Mouse (Mus musculus): ENCODE data around the gene Mad1l1. TPM values are rescaled to one million over a fixed set of nuclear protein-coding genes. Genes with fewer than 3 reads are reported as not detected.
A peak's percentile ranks its signal among the peaks of the same experiment; 100 is the strongest.

Mad1l1 gene
- polyA plus RNA-seq, 1 experiment from 2014 or later = 57.9 TPM

DNA sequence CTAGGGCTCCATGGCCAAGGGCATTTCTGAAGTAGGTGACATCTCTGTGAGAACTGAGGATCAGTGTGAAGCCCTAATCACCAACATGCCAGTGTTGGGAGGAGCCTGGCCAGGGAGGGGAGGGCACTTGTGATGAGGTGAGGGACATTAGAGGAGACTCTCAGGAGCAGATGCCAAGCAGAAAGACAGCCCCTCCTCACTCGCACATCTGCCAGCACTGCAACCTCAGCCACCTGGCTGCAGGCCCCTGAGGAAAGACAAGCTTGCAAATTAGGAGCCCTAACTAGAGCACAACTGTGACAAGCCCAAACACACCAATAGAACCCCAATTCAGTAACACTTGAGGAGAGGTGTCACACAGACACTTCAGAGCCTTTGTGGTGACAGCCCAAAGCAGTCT lies 120.2 kb downstream of the Mad1l1 start:
- Histone ChIP-seq H3K27me3 (ENCODE audit: low read depth, poor library complexity, severe bottlenecking) (no peaks in the 10 kb centered on the region), H3K27ac (replicated peaks) (no peak overlapping the region), H3K4me3 (no peak overlapping the region), H3K9me3 (replicated peaks) (no peaks in the 10 kb centered on the region), H3K36me3 (no peaks in the 10 kb centered on the region), H3K4me1 (peaks cover 4% of the 10 kb centered on the region)
- 96% methylated on average over 1 of the region's 1 CpGs for WGBS
- DNase-seq (ENCODE audit: low spot score) = no peak

DNA sequence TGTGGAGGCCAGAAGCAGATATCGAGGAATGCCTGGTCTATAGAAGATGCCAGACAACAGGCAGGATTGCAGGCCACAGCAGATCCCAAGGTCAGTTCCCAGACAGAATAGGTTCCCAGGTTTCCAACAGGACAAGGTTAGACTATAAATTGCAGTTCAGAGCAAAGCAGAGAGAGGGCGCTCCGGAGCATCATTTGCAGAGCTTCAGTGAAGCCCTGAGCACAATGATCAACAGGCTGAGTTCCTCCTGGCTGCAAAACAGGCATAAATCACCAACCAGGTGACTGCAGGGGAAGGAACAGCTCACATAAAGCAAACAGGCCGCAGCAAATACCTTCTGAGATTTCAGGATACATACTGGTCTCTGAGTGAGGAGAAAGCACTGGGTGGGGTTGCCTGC lies 123.6 kb downstream of the Mad1l1 start:
- peaks cover 19% of the 10 kb centered on the region for H3K4me1 ChIP-seq
- no peaks in the 10 kb centered on the region for H3K9me3 ChIP-seq (replicated peaks)
- H3K27ac ChIP-seq (replicated peaks) = no peak overlapping the region
- 34% methylated on average over 4 of the region's 4 CpGs for WGBS
- peak; percentile 56 for DNase-seq (ENCODE audit: low spot score)
- no peaks in the 10 kb centered on the region for H3K27me3 ChIP-seq (ENCODE audit: low read depth, poor library complexity, severe bottlenecking)
- no peak overlapping the region for H3K4me3 ChIP-seq
- peaks cover 11% of the 10 kb centered on the region for H3K36me3 ChIP-seq

DNA sequence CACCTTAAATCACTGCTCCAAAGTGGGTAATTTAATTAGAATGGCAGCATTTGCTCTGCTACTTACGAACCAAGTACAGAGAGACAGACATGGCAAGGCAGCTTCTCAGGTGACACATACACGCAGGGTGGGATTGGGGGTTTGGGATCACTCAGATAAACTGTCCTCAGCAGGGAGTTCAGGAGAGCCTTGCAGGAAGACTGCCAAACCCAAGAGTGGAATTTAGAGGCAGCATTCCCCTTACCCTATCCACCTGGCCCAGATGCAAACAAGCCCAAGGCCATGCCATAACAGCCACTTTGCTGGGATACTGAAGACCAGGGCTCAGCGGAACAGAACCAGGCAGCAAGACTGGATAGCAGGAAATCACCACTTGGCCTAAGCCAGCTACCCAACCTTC lies 124.9 kb downstream of the Mad1l1 start:
- no peaks in the 10 kb centered on the region for H3K9me3 ChIP-seq (replicated peaks)
- peaks cover 29% of the 10 kb centered on the region for H3K4me1 ChIP-seq
- H3K4me3 ChIP-seq = no peak overlapping the region
- no peaks in the 10 kb centered on the region for H3K27me3 ChIP-seq (ENCODE audit: low read depth, poor library complexity, severe bottlenecking)
- no peak for DNase-seq (ENCODE audit: low spot score)
- WGBS = 95% methylated on average over 3 of the region's 3 CpGs
- H3K27ac ChIP-seq (replicated peaks) = no peak overlapping the region
- peaks cover 24% of the 10 kb centered on the region for H3K36me3 ChIP-seq

DNA sequence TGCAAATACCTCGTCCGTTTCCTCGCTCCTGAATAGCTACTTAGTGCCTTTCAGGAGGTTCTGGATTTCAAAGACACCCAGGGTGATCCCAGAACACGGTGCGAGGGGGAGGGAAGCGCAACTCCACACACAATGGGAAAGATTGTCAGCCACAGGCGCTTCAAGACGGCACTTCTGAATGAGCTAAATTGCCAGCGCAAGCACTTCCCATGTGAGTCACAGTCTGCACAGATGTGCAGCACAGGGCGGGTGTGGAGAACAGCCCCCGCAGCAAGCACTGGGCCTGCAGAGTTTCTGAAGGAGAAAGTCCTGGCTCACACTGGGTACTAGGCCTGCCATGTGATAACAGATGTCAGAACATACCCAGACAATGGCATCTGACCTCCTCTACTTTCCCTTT lies 127.2 kb downstream of the Mad1l1 start:
- Histone ChIP-seq H3K4me3 (no peak overlapping the region), H3K9me3 (replicated peaks) (no peaks in the 10 kb centered on the region), H3K27me3 (ENCODE audit: low read depth, poor library complexity, severe bottlenecking) (no peaks in the 10 kb centered on the region), H3K4me1 (peaks cover 32% of the 10 kb centered on the region), H3K36me3 (peaks cover 24% of the 10 kb centered on the region), H3K27ac (replicated peaks) (peak overlapping the region; percentile 55)
- no peak for DNase-seq (ENCODE audit: low spot score)
- WGBS = 68% methylated on average over 11 of the region's 11 CpGs

DNA sequence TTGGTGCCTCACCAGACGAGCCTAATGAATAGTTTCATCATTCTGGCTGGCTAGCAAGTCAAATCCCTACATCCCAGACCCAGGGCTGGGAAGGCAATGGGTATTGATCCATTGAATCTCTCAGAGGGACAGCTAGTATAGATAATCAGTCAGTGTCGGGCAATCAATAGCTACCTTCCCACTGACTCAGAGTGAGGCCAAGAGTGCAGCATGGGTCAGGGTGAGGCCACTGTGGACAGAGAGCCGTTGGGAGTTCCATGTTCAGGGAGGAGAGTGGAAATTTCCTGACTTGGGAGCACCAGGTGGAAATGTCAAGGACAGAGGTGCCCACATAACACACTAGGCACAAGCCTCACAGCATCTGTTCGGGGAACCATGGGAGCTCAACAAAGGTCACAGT lies 129.8 kb downstream of the Mad1l1 start:
- Histone ChIP-seq H3K36me3 (peaks cover 24% of the 10 kb centered on the region), H3K9me3 (replicated peaks) (no peaks in the 10 kb centered on the region), H3K27ac (replicated peaks) (0 out of 2 replicates have a peak overlapping the region, but pooled peaks have one; percentile 7), H3K4me3 (no peak overlapping the region), H3K4me1 (peaks cover 36% of the 10 kb centered on the region), H3K27me3 (ENCODE audit: low read depth, poor library complexity, severe bottlenecking) (no peaks in the 10 kb centered on the region)
- no peak for DNase-seq (ENCODE audit: low spot score)
- WGBS = 82% methylated on average over 4 of the region's 4 CpGs

DNA sequence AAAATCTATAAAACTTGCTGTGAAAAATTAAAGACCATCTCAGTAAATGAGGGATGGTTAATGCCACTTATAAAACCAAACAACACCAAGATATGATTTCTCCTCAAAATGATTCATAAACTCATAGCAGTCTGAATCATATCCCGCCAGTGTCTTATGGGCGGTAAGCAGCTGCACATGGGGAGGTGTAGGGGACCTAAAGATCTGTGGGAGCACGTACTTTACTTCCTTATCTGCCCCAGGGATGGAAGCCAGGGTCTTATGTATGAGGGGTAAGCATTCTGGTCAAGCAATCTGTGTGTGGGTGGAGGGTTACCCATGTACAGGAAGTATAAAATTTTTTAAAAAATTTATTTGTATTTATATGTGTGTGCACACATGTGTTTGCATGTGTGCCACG lies 135.0 kb downstream of the Mad1l1 start:
- no peaks in the 10 kb centered on the region for H3K27me3 ChIP-seq (ENCODE audit: low read depth, poor library complexity, severe bottlenecking)
- H3K27ac ChIP-seq (replicated peaks) = no peak overlapping the region
- 94% methylated on average over 4 of the region's 4 CpGs for WGBS
- no peak for DNase-seq (ENCODE audit: low spot score)
- peaks cover 9% of the 10 kb centered on the region; the same call in 1 of the 2 replicates for H3K4me1 ChIP-seq
- H3K9me3 ChIP-seq (replicated peaks) = no peaks in the 10 kb centered on the region
- H3K4me3 ChIP-seq = no peak overlapping the region
- H3K36me3 ChIP-seq = no peaks in the 10 kb centered on the region

DNA sequence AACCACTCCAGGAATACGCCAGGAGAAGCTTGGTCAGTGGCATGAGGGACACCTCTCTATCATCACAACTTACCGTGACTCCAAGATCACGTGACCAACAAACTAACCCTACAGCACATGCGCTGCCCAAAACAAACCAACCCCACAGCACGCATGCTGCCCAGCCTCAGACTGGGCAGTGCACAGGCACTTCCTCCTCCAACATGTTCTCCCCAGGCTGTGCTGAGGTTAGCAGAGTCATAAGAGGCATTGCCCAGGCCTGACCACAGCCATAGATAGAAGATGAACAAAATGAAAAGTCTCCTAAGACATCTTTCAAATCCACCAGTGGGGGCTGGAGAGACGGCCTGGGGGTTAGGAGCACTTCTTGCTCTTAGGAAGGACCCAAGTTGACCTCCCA lies 135.6 kb downstream of the Mad1l1 start:
- Histone ChIP-seq H3K27me3 (ENCODE audit: low read depth, poor library complexity, severe bottlenecking) (no peaks in the 10 kb centered on the region), H3K4me1 (peaks cover 9% of the 10 kb centered on the region; the same call in 1 of the 2 replicates), H3K9me3 (replicated peaks) (no peaks in the 10 kb centered on the region), H3K27ac (replicated peaks) (no peak overlapping the region), H3K36me3 (no peaks in the 10 kb centered on the region), H3K4me3 (no peak overlapping the region)
- WGBS = 92% methylated on average over 6 of the region's 6 CpGs
- DNase-seq (ENCODE audit: low spot score) = no peak

DNA sequence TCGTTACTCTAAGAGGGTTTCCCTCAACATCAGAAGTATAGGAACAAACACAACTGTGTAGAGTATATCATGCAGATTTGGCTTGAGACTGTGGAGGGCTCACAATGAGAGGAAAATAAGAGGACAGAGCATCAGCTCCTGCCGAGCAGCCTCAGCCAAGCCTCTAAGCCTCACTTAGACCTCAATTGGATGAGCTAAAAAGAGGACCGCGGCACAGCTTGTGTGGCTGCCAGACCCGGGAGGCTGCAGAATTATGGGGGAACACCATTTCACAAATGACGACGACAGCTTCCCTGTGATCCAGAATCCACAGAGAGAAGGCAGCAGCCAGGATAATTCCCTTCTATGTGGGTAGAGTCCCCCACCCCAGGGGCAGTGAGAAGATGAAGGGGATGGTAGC lies 138.0 kb downstream of the Mad1l1 start:
- WGBS = 84% methylated on average over 7 of the region's 7 CpGs
- H3K36me3 ChIP-seq = no peaks in the 10 kb centered on the region
- H3K4me3 ChIP-seq = no peak overlapping the region
- no peak for DNase-seq (ENCODE audit: low spot score)
- H3K27ac ChIP-seq (replicated peaks) = no peak overlapping the region
- no peaks in the 10 kb centered on the region for H3K27me3 ChIP-seq (ENCODE audit: low read depth, poor library complexity, severe bottlenecking)
- H3K4me1 ChIP-seq = peaks cover 5% of the 10 kb centered on the region; the same call in 1 of the 2 replicates
- no peaks in the 10 kb centered on the region for H3K9me3 ChIP-seq (replicated peaks)

DNA sequence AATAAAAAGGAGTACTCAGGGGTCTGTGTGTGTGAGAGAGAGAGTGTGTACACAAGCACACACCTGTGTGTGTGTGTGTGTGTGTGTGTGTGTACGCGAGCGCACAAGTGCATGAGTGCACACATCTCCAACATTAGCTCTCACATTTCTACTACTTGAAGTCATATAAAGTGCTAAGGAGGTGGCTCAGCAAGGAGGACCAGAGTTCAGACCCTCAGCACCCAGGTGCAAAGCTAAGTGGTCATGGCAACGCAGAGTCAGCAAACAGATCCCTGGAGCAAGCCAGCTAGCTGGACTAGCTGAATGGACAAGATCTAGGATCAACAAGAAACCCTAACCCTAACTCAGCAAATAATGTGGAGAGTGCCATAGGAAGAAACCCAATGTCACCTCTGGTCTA lies 139.0 kb downstream of the Mad1l1 start:
- no peaks in the 10 kb centered on the region for H3K36me3 ChIP-seq
- H3K27me3 ChIP-seq (ENCODE audit: low read depth, poor library complexity, severe bottlenecking) = no peaks in the 10 kb centered on the region
- no peak for DNase-seq (ENCODE audit: low spot score)
- 95% methylated on average over 4 of the region's 4 CpGs for WGBS
- no peak overlapping the region for H3K4me3 ChIP-seq
- peaks cover 8% of the 10 kb centered on the region; the same call in 1 of the 2 replicates for H3K4me1 ChIP-seq
- H3K27ac ChIP-seq (replicated peaks) = no peak overlapping the region
- no peaks in the 10 kb centered on the region for H3K9me3 ChIP-seq (replicated peaks)

DNA sequence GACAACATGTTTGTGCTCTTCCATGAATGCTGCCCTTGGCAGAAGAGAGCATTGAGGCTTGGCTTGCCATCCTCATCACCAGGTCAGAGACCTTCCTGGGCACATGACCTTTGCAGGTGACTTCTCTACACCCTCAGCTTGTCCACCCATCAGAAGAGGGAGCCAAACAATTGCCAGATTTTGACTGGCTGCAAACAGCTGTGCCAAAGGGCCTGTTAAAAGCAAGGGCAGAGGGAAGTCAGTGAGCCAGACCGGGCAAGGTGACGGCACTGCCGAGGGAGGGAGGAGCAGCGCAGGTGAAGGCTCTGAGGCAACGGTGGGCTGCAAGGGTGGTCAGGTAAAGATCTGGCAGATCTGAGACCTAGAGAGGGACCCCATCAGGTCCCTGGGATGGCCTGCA lies 141.3 kb downstream of the Mad1l1 start:
- H3K36me3 ChIP-seq = no peaks in the 10 kb centered on the region
- no peaks in the 10 kb centered on the region for H3K27me3 ChIP-seq (ENCODE audit: low read depth, poor library complexity, severe bottlenecking)
- 97% methylated on average over 5 of the region's 5 CpGs for WGBS
- DNase-seq (ENCODE audit: low spot score) = no peak
- no peak overlapping the region for H3K4me3 ChIP-seq
- peaks cover 23% of the 10 kb centered on the region for H3K4me1 ChIP-seq
- no peak overlapping the region for H3K27ac ChIP-seq (replicated peaks)
- no peaks in the 10 kb centered on the region for H3K9me3 ChIP-seq (replicated peaks)

DNA sequence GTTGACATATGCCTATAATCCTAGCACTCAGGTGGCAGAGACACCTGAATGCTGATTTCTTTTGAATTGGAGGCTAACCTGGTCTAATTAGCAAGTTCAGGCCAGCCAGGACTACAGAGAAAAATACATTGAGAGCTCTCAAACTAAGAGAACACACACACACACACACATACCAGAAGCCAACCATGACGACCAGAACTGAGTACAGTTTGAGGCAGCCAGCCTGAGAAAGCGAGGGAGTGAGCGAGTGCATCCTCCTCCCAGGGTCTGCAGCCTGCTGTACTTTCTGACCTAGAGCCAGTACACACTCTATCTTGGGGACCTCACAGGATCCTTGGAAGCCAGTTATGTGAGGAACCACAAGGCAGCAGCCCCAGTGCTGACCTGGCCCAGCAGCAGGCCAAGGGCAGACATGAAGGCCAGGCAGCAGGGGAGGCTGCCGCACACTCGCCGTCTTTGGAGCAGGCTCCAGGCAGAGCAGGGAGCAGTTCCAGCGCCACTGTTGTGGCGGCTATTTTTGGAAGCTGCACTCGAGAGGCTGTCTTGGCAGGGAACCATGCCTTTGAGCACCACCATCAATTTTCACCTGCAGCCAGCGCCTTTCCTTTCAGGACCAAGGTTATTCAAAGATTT lies 143.2 kb downstream of the Mad1l1 start:
- peaks cover 36% of the 10 kb centered on the region for H3K4me1 ChIP-seq
- 69% methylated on average over 10 of the region's 10 CpGs for WGBS
- no peaks in the 10 kb centered on the region for H3K9me3 ChIP-seq (replicated peaks)
- H3K36me3 ChIP-seq = no peaks in the 10 kb centered on the region
- H3K4me3 ChIP-seq = no peak overlapping the region
- peak overlapping the region; percentile 57; the same call in 1 of the 2 replicates for H3K27ac ChIP-seq (replicated peaks)
- H3K27me3 ChIP-seq (ENCODE audit: low read depth, poor library complexity, severe bottlenecking) = no peaks in the 10 kb centered on the region
- DNase-seq (ENCODE audit: low spot score) = no peak

DNA sequence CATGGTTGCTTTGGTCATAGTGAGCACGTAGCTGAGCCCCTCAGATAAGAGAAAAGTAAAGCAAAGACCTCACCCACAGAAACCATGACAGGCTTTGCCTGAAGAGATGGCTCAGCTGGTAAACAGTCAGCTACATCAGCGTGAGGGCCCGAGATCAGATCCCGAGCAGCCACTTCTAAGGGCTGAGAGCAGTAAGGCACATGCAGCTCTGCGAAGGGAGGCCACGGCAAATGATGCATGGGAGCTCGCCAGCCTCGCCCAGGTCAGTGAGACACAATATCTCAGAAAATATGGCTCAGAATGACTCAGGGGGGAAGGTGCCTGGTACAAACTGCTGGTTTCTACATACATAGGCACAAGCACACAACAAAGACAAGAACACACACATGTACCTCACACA lies 143.8 kb downstream of the Mad1l1 start:
- Histone ChIP-seq H3K4me1 (peaks cover 36% of the 10 kb centered on the region), H3K4me3 (no peak overlapping the region), H3K27me3 (ENCODE audit: low read depth, poor library complexity, severe bottlenecking) (no peaks in the 10 kb centered on the region), H3K36me3 (no peaks in the 10 kb centered on the region), H3K27ac (replicated peaks) (no peak overlapping the region), H3K9me3 (replicated peaks) (no peaks in the 10 kb centered on the region)
- no peak for DNase-seq (ENCODE audit: low spot score)
- 87% methylated on average over 8 of the region's 8 CpGs for WGBS

DNA sequence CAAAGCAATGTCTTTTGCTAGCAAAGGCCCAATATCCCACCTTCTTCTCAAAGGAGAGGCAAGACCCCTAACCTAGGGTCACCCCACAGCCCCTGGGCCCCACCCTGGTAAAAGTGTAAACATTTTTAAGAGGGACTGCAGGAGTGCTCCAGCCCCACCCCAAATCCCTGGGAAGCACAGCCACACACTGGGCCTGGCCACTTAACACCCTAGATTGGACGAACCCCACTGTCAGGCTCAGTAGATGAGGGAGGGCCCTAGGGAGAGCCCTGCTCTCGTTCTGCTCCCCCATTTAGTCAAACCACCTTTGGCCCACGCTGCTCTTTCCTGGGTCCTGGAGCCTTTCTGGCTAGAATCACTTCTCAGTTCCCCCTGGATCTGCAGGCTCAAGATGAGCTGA lies 145.0 kb downstream of the Mad1l1 start:
- peaks cover 46% of the 10 kb centered on the region for H3K4me1 ChIP-seq
- no peaks in the 10 kb centered on the region for H3K36me3 ChIP-seq
- no peaks in the 10 kb centered on the region for H3K27me3 ChIP-seq (ENCODE audit: low read depth, poor library complexity, severe bottlenecking)
- 67% methylated on average over 3 of the region's 3 CpGs for WGBS
- H3K9me3 ChIP-seq (replicated peaks) = no peaks in the 10 kb centered on the region
- no peak for DNase-seq (ENCODE audit: low spot score)
- no peak overlapping the region for H3K4me3 ChIP-seq
- H3K27ac ChIP-seq (replicated peaks) = 0 out of 2 replicates have a peak overlapping the region, but pooled peaks have one; percentile 28
